Mouse (Mus musculus) cerebellum, adult 2 months (tissue): ENCODE measurements around the gene Tbc1d4.

ENCODE experiments used
- CTCF ChIP-seq: fragments of 200-500 bp; IDR thresholded peaks from 2 replicates; pipeline ENCODE4 v1.5.1; 2011; ENCODE audit warnings: low read depth, mild to moderate bottlenecking, control low read depth, low read length, moderate library complexity, borderline replicate concordance; ENCODE audit not compliant: insufficient read depth
- POLR2A ChIP-seq: fragments of 200-500 bp; IDR thresholded peaks from 2 replicates; pipeline ENCODE4 v1.6.1; 2011; ENCODE audit warnings: low read length, control low read depth, borderline replicate concordance; ENCODE audit not compliant: insufficient read depth

DNA sequence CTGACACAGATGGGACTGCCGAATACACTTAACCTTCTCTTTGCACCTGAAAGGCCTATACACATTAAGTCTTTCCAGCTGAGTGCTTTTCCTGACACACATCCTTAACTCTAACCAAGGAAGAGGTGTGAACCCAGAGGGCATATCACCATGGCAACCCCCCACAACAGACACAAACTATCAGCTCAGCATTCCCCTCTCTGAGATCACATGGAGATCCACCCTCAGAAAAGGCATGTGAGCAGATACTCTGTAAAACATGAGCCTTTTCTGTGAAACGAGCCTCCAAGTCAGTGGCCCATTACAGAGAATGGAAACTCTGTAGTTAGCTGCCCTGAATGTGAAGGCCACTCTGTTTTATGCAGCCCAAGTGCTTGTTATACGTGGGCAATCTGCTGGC, 6.1 kb downstream of the Tbc1d4 start:
- TF ChIP-seq POLR2A, result no peak
- TF ChIP-seq CTCF, result no peak
